Mouse (Mus musculus) left cerebral cortex, postnatal 25 days (tissue): ENCODE data around the gene Olfr704. TPM values are rescaled to one million over a fixed set of nuclear protein-coding genes. Genes with fewer than 3 reads are reported as not detected.
"Not testable (repeated sequence)": the region's sequence is repeated elsewhere in the genome, so short reads cannot be mapped to it uniquely, and the experiment has no call there.

Experiments used
- DNase-seq, 2 experiments: peaks; one replicate each; pipeline ENCODE4 v3.0.0; 2022; ENCODE audit warnings: low spot score in 2 of 2, mixed read lengths in 1 of 2
- intact Hi-C: fragments of 180-260 bp; cut with DNase I; formaldehyde crosslinking; loops from one replicate; pipeline ENCODE4 v1.15.1; 2025
- total RNA-seq, 2 experiments: library from RNA; stranded (reverse); gene quantifications; 2 replicates each; pipeline ENCODE4 v1.2.3; 2021

Olfr704 gene
- not detected for total RNA-seq

DNA sequence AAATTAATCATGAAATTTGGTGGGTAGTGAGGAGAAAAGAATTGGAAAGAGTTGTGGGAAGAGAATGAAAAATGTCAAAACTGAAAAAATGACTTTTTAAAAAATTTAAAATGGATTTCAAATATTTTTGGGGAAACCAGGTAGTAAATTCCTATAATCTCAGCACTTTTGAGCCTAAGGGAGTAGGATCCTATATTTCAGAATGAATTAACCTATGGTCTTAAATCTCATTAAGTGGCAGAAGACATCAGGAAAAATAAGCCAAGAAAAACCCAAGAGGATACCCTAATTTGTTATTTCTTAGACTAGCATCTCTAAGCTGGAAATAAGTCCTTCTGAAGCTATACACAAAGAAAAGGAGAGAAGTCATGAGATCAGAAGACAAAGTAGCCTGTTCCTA, at the start of gene Olfr704:
TSS of gene Olfr704 (plus strand) at position 301 of the 400 bp plus-strand sequence.
- no peak for DNase-seq
- intact Hi-C loops, result no loop called here

DNA sequence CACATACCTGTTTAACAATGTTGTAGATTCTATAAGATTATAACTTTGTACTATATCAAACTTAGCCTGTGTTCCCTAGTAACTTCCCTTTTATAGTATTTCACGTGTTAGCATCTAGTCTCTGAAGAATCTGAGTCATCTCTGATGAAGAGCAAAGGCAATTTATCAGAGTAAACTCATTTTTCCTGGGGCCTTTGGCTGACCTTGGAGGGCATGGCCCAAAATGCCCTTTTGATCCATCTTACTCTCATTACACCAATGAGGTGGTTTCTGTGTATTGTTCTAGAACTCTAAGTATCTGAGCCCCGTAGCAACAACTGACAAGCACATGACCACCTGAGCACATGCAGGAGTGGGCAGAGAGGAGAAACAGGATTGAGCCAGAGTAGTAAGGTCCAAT, 49.2 kb upstream of the Olfr704 start, which contains the start of gene Olfr701:
TSS of gene Olfr701 (plus strand) at position 301 of the 400 bp plus-strand sequence.
- intact Hi-C loops, result no loop called here
- no peak for DNase-seq

- intact Hi-C loops, result no loop called here
- DNase-seq, result no peak
These were observed 47.2 kb upstream of the Olfr704 start for GRCm38 (mm10) chr7:106815775-106816174.

DNA sequence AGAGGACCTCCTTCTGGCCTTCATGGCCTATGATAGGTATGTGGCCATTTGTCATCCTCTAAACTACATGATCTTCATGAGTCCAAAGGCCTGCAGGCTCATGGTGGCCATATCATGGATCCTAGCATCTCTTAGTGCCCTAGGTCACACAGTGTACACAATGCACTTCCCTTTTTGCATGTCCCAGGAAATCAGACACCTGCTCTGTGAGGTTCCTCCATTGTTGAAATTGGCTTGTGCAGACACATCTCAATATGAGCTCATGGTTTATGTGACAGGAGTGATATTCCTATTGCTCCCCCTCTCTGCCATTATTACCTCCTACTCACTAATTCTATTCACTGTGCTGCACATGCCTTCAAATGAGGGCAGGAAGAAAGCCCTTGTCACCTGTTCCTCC, 44.6 kb upstream of the Olfr704 start:
- intact Hi-C loops, result no loop called here
- no peak for DNase-seq

GRCm38 (mm10) chr7:106833793-106834192, 29.2 kb upstream of the Olfr704 start, which contains the start of gene Olfr702:
Gene Olfr702, minus strand, starts transcription at chr7:106833893.
- no peak for DNase-seq
- intact Hi-C loops, result no loop called here

- no peak for DNase-seq
- intact Hi-C loops, result no loop called here
These were observed 19.9 kb upstream of the Olfr704 start, which contains the start of gene Olfr703 for GRCm38 (mm10) chr7:106843060-106843459. Gene Olfr703, plus strand, starts transcription at chr7:106843360.

- intact Hi-C loops, result no loop called here
- no peak for DNase-seq
These were observed 13.8 kb downstream of the Olfr704 start, which contains the start of gene Olfr705 for GRCm38 (mm10) chr7:106876791-106877190. Gene Olfr705, minus strand, starts transcription at chr7:106876891.

GRCm38 (mm10) chr7:106888062-106888461, 25.1 kb downstream of the Olfr704 start, which contains the start of gene Olfr706:
Gene Olfr706, minus strand, starts transcription at chr7:106888162.
- intact Hi-C loops, result no loop called here

GRCm38 (mm10) chr7:106901141-106901540, 38.2 kb downstream of the Olfr704 start, which contains the start of gene Olfr707:
Gene Olfr707, minus strand, starts transcription at chr7:106901241.
- DNase-seq, intact Hi-C loops: not testable (repeated sequence)

More at GRCm38 (mm10) chr7:106888062-106888461, 25.1 kb downstream of the Olfr704 start, which contains the start of gene Olfr706:
- no peak for DNase-seq

DNA sequence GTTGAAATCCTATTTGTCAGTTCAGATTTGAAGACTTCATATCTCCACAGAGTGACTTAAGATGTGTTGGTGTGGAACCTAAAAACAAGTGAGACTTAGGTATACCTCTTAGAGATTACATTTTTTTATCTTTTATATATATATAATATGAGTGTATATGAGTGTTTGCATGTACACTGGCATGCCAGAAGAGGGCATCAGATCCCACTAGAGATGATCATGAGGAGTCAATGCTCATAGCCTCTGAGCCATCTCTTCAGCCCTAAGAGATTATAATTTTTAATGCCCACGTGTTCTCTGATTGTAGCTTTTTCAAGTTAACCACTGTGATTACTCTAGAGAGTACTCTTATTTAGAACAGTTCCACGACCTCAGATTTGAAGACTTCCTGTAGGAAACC, 44.7 kb downstream of the Olfr704 start, which contains the start of gene Olfr1532-ps1:
TSS of gene Olfr1532-ps1 (plus strand) at position 326 of the 400 bp plus-strand sequence.
- intact Hi-C loops, result no loop called here
- no peak for DNase-seq

Other genes starting within 250 kb of the Olfr704 start
- gene Olfr693, start 182.6 kb upstream of the Olfr704 start, total RNA-seq, result not detected
- gene Olfr694, start 171.4 kb upstream of the Olfr704 start, total RNA-seq, result not detected
- not detected for gene Olfr695, start 146.8 kb upstream of the Olfr704 start, total RNA-seq
- not detected for gene Olfr697, start 120.7 kb upstream of the Olfr704 start, total RNA-seq
- not detected for gene Olfr698, start 107.8 kb upstream of the Olfr704 start, total RNA-seq
- gene Olfr699, start 70.0 kb upstream of the Olfr704 start, total RNA-seq, result not detected
- not detected for gene Olfr700, start 54.4 kb upstream of the Olfr704 start, total RNA-seq
- gene Olfr701, start 49.1 kb upstream of the Olfr704 start, total RNA-seq, result not detected
- gene Olfr702, start 29.3 kb upstream of the Olfr704 start, total RNA-seq, result not detected
- gene Olfr703, start 19.8 kb upstream of the Olfr704 start, total RNA-seq, result not detected
- gene Olfr705, start 13.7 kb downstream of the Olfr704 start, total RNA-seq, result not detected
- not detected for gene Olfr706, start 25.0 kb downstream of the Olfr704 start, total RNA-seq
- gene Olfr707, start 38.1 kb downstream of the Olfr704 start, total RNA-seq, result not detected
- gene Olfr1532-ps1, start 44.8 kb downstream of the Olfr704 start, total RNA-seq, result not detected
- not detected for gene Olfr709-ps1, start 69.0 kb downstream of the Olfr704 start, total RNA-seq
- not detected for gene Olfr710, start 85.1 kb downstream of the Olfr704 start, total RNA-seq
- gene Olfr6, start 100.8 kb downstream of the Olfr704 start, total RNA-seq, result not detected
- not detected for gene Olfr711, start 112.3 kb downstream of the Olfr704 start, total RNA-seq
- not detected for gene Olfr2, start 142.9 kb downstream of the Olfr704 start, total RNA-seq
- gene Olfr713, start 168.0 kb downstream of the Olfr704 start, total RNA-seq, result not detected
- gene Olfr714, start 207.8 kb downstream of the Olfr704 start, total RNA-seq, result not detected
- not detected for gene Olfr17, start 230.0 kb downstream of the Olfr704 start, total RNA-seq
- not detected for gene Olfr715b, start 247.2 kb downstream of the Olfr704 start, total RNA-seq